23 mouse cellular contexts compared by ENCODE assay signal in the genomic region with DNA sequence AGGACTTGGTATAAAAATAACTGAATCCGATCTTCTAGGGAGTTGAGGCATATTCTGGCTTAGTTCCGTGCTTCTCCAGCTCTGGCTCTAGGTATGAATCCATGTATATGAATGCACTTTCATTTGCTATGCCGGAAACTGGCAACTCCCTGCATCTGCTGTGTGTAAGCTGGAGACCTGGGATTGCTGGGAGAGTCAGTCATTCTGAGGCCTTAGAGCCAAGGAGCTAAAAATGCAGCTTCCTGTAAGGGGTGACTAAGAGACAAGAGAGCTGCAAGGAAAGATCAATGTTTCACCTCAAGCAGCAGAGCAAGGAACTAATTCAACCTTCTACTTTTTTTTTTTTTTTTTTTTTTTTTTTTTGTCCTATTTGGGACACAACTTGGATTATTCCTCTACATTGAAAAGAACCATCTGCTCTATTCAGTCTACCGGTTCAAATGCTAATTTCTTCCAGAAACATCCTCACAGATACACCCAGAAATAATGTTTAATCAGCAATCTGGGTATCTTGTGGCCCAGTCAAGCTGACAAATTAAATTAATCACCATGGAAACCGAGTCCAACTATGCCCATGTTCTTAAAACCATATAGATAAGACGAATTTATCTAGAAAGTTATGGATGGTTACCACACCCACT.
DNase-seq lines count a peak whose midpoint lies in the region; ATAC-seq and TF ChIP-seq lines count a peak whose summit lies in the region.
"Had no signal": no experiment of that assay in that cellular context is flagged by ENCODE, and none has a peak within 500 bp of the region (broad histone marks: within the 10 kb centered on the region; RNA-seq: fewer than 3 reads in every experiment).

No protein-coding gene starts in this region.

- no peak overlapping the region for H3K9ac ChIP-seq in midbrain, embryonic 12.5 days (replicated peaks)
- no peak overlapping the region for H3K9ac ChIP-seq in midbrain, embryonic 16.5 days (ENCODE audit: low read depth, low read length)
- no peak overlapping the region for H3K9ac ChIP-seq in forebrain, embryonic 11.5 days (ENCODE audit: low read length)
- H3K9ac ChIP-seq in forebrain, postnatal 0 days = no peak overlapping the region
- H3K9ac ChIP-seq: embryonic facial prominence, embryonic 15.5 days; heart, embryonic 13.5 days; hindbrain, embryonic 15.5 days; limb, embryonic 12.5 days; liver, postnatal 0 days; neural tube, embryonic 12.5 days had no signal

- H3K36me3 ChIP-seq in midbrain, embryonic 12.5 days = no peaks in the 10 kb centered on the region
- no peaks in the 10 kb centered on the region for H3K36me3 ChIP-seq in midbrain, embryonic 16.5 days (ENCODE audit: control insufficient read depth, insufficient read depth, low read length)
- H3K36me3 ChIP-seq in forebrain, embryonic 11.5 days (ENCODE audit: control insufficient read depth, insufficient read depth, low read length) = no peaks in the 10 kb centered on the region
- H3K36me3 ChIP-seq in forebrain, postnatal 0 days (ENCODE audit: insufficient read depth) = no peaks in the 10 kb centered on the region
- no peaks in the 10 kb centered on the region for H3K36me3 ChIP-seq in limb, embryonic 10.5 days
- H3K36me3 ChIP-seq: embryonic facial prominence, embryonic 15.5 days; heart, embryonic 13.5 days; hindbrain, embryonic 15.5 days; limb, embryonic 12.5 days; neural tube, embryonic 12.5 days had no signal

- no peaks in the 10 kb centered on the region for H3K9me3 ChIP-seq in midbrain, embryonic 12.5 days
- no peaks in the 10 kb centered on the region for H3K9me3 ChIP-seq in midbrain, embryonic 16.5 days (replicated peaks; ENCODE audit: control insufficient read depth, low read length, poor library complexity, severe bottlenecking)
- no peaks in the 10 kb centered on the region for H3K9me3 ChIP-seq in forebrain, embryonic 11.5 days (ENCODE audit: control insufficient read depth, low read length)
- no peaks in the 10 kb centered on the region for H3K9me3 ChIP-seq in forebrain, postnatal 0 days (ENCODE audit: low read length)
- no peaks in the 10 kb centered on the region for H3K9me3 ChIP-seq in limb, embryonic 10.5 days (replicated peaks)
- H3K9me3 ChIP-seq: embryonic facial prominence, embryonic 15.5 days; heart, embryonic 13.5 days; hindbrain, embryonic 15.5 days; limb, embryonic 12.5 days; neural tube, embryonic 12.5 days had no signal

- DNase-seq in brain, adult 2 months (ENCODE audit: low read depth, low spot score) = peak; percentile 25
- DNase-seq in forebrain, embryonic 11.5 days (ENCODE audit: low spot score) = no peak
- DNase-seq in forebrain, postnatal 0 days = peak; percentile 14
- DNase-seq in left cerebral cortex, adult 8-10 months (ENCODE audit: low spot score in 2 of 2) = no peak
- no peak for DNase-seq in limb, embryonic 10.5 days (ENCODE audit: low spot score)
- DNase-seq: adrenal gland, postnatal 14 days; cerebellum, adult 9-11 months; gastrocnemius, postnatal 36 days; heart, adult 2 months; heart, postnatal 14 days; kidney, adult 2 months; liver, postnatal 0 days; lung, postnatal 10 days; thymus, postnatal 14 days had no signal

- WGBS in midbrain, embryonic 12.5 days = 53% methylated on average over 6 of the region's 6 CpGs
- WGBS in midbrain, embryonic 16.5 days = 43% methylated on average over 6 of the region's 6 CpGs
- 58% methylated on average over 6 of the region's 6 CpGs for WGBS in forebrain, embryonic 11.5 days
- 32% methylated on average over 6 of the region's 6 CpGs for WGBS in forebrain, postnatal 0 days
- 85% methylated on average over 6 of the region's 6 CpGs for WGBS in limb, embryonic 10.5 days

- H3K27ac ChIP-seq in midbrain, embryonic 12.5 days (replicated peaks) = 0 out of 2 replicates have a peak overlapping the region, but pooled peaks have one; percentile 35
- no peak overlapping the region for H3K27ac ChIP-seq in midbrain, embryonic 16.5 days (ENCODE audit: low read length)
- peak overlapping the region; percentile 58 for H3K27ac ChIP-seq in forebrain, embryonic 11.5 days (ENCODE audit: low read depth, low read length)
- no peak overlapping the region for H3K27ac ChIP-seq in forebrain, postnatal 0 days (ENCODE audit: low read depth, low read length)
- no peak overlapping the region for H3K27ac ChIP-seq in limb, embryonic 10.5 days
- H3K27ac ChIP-seq: embryonic facial prominence, embryonic 15.5 days; heart, adult 2 months; heart, embryonic 13.5 days; hindbrain, embryonic 15.5 days; kidney, postnatal 0 days; limb, embryonic 12.5 days; neural tube, embryonic 12.5 days had no signal

- H3K4me3 ChIP-seq in midbrain, embryonic 12.5 days = no peak overlapping the region
- no peak overlapping the region for H3K4me3 ChIP-seq in midbrain, embryonic 16.5 days (ENCODE audit: low read depth, low read length)
- H3K4me3 ChIP-seq in forebrain, embryonic 11.5 days (ENCODE audit: low read depth, low read length) = no peak overlapping the region
- no peak overlapping the region for H3K4me3 ChIP-seq in forebrain, postnatal 0 days (ENCODE audit: low read depth, low read length)
- H3K4me3 ChIP-seq in limb, embryonic 10.5 days = no peak overlapping the region
- H3K4me3 ChIP-seq: embryonic facial prominence, embryonic 15.5 days; heart, adult 2 months; heart, embryonic 13.5 days; hindbrain, embryonic 15.5 days; limb, embryonic 12.5 days; neural tube, embryonic 12.5 days had no signal

- ATAC-seq in midbrain, embryonic 12.5 days (ENCODE audit: low FRiP score, low read depth) = peak; percentile 82
- ATAC-seq in midbrain, embryonic 16.5 days = no peak
- ATAC-seq in forebrain, embryonic 11.5 days (replicated peaks; ENCODE audit: low FRiP score) = peak; percentile 85
- peak; percentile 12; the same call in 1 of the 2 replicates for ATAC-seq in forebrain, postnatal 0 days
- ATAC-seq: liver, postnatal 0 days had no signal

- H3K27me3 ChIP-seq in midbrain, embryonic 12.5 days = no peaks in the 10 kb centered on the region
- H3K27me3 ChIP-seq in midbrain, embryonic 16.5 days (ENCODE audit: control insufficient read depth, insufficient read depth, low read depth, low read length) = no peaks in the 10 kb centered on the region
- no peaks in the 10 kb centered on the region for H3K27me3 ChIP-seq in forebrain, embryonic 11.5 days (ENCODE audit: control insufficient read depth, insufficient read depth, low read length)
- no peaks in the 10 kb centered on the region for H3K27me3 ChIP-seq in forebrain, postnatal 0 days (ENCODE audit: insufficient read depth, low read length)
- no peaks in the 10 kb centered on the region for H3K27me3 ChIP-seq in limb, embryonic 10.5 days (ENCODE audit: low read depth, poor library complexity, severe bottlenecking)
- H3K27me3 ChIP-seq: embryonic facial prominence, embryonic 15.5 days; heart, embryonic 13.5 days; hindbrain, embryonic 15.5 days; limb, embryonic 12.5 days; neural tube, embryonic 12.5 days had no signal

- no peak for TF ChIP-seq CTCF in forebrain, postnatal 0 days (IDR thresholded peaks at IDR 0.05; ENCODE audit: low read depth)

- H3K4me1 ChIP-seq in midbrain, embryonic 12.5 days = peaks cover 12% of the 10 kb centered on the region
- no peaks in the 10 kb centered on the region for H3K4me1 ChIP-seq in midbrain, embryonic 16.5 days (ENCODE audit: control insufficient read depth, insufficient read depth, low read length)
- H3K4me1 ChIP-seq in forebrain, embryonic 11.5 days (replicated peaks; ENCODE audit: control insufficient read depth, insufficient read depth, low read length) = no peaks in the 10 kb centered on the region; the same call in 1 of the 2 replicates
- no peaks in the 10 kb centered on the region for H3K4me1 ChIP-seq in forebrain, postnatal 0 days (ENCODE audit: insufficient read depth)
- no peaks in the 10 kb centered on the region for H3K4me1 ChIP-seq in limb, embryonic 10.5 days
- H3K4me1 ChIP-seq: embryonic facial prominence, embryonic 15.5 days; heart, embryonic 13.5 days; hindbrain, embryonic 15.5 days; limb, embryonic 12.5 days; neural tube, embryonic 12.5 days had no signal

- H3K4me2 ChIP-seq in midbrain, embryonic 12.5 days (replicated peaks) = no peak overlapping the region
- H3K4me2 ChIP-seq in midbrain, embryonic 16.5 days (ENCODE audit: low read length) = no peak overlapping the region
- H3K4me2 ChIP-seq in forebrain, embryonic 11.5 days (ENCODE audit: low read depth, low read length, severe bottlenecking) = peak overlapping the region; percentile 9; the same call in 1 of the 2 replicates
- H3K4me2 ChIP-seq in forebrain, postnatal 0 days (ENCODE audit: low read depth) = no peak overlapping the region
- H3K4me2 ChIP-seq: embryonic facial prominence, embryonic 15.5 days; heart, embryonic 13.5 days; hindbrain, embryonic 15.5 days; limb, embryonic 12.5 days; liver, embryonic 11.5 days; neural tube, embryonic 12.5 days had no signal

Comparison
In these comparisons a context has a peak if more than half of its experiments do, and no peak if none do; other contexts are left out.
1. H3K27ac ChIP-seq: peak in midbrain, embryonic 12.5 days (single experiment) and forebrain, embryonic 11.5 days (single experiment); none in midbrain, embryonic 16.5 days (single experiment), forebrain, postnatal 0 days (single experiment) and limb, embryonic 10.5 days (single experiment).
2. DNase-seq: peak in brain, adult 2 months (single experiment) and forebrain, postnatal 0 days (single experiment); none in forebrain, embryonic 11.5 days (single experiment), left cerebral cortex, adult 8-10 months (0 of 2) and limb, embryonic 10.5 days (single experiment).